Mouse (Mus musculus) megakaryocyte, embryonic 14.5 days (primary cell): ENCODE results near the gene Rbfox2. TPM values are rescaled to one million over a fixed set of nuclear protein-coding genes. Genes with fewer than 3 reads are reported as not detected.
A peak's percentile ranks its signal among the peaks of the same experiment; 100 is the strongest.

Source experiments
- H3K27me3 ChIP-seq: replicated peaks from 2 replicates; pipeline ENCODE3; 2012; ENCODE audit warnings: inconsistent platforms
- H3K36me3 ChIP-seq: replicated peaks from 2 replicates; pipeline ENCODE3; 2012; ENCODE audit warnings: low read length, inconsistent platforms, mixed read lengths
- H3K4me1 ChIP-seq: 2 replicates; pipeline ENCODE4 v1.6.1; 2012; ENCODE audit warnings: inconsistent platforms
- H3K4me3 ChIP-seq: replicated peaks from 2 replicates; pipeline ENCODE3; 2012; ENCODE audit warnings: moderate library complexity, mild to moderate bottlenecking, inconsistent platforms
- H3K9me3 ChIP-seq: 2 replicates; pipeline ENCODE4 v1.6.1; 2012; ENCODE audit warnings: inconsistent platforms
- FLI1 ChIP-seq: IDR thresholded peaks from 2 replicates; pipeline ENCODE4 v1.6.1; 2012; ENCODE audit warnings: low read length, inconsistent platforms, mixed read lengths
- GATA1 ChIP-seq: IDR thresholded peaks from 3 replicates; pipeline ENCODE4 v1.6.1; 2012; ENCODE audit warnings: mixed read lengths, low read length, inconsistent platforms, borderline replicate concordance
- polyA plus RNA-seq: library from polyadenylated mRNA; stranded (reverse); fragments of >175 nt; gene quantifications from 2 replicates; pipeline ENCODE4 v1.2.3, GENCODE M21; 2012; ENCODE audit warnings: low replicate concordance; ENCODE audit not compliant: insufficient read depth

The Rbfox2 gene
- polyA plus RNA-seq, 1 experiment: 0.76 TPM

DNA sequence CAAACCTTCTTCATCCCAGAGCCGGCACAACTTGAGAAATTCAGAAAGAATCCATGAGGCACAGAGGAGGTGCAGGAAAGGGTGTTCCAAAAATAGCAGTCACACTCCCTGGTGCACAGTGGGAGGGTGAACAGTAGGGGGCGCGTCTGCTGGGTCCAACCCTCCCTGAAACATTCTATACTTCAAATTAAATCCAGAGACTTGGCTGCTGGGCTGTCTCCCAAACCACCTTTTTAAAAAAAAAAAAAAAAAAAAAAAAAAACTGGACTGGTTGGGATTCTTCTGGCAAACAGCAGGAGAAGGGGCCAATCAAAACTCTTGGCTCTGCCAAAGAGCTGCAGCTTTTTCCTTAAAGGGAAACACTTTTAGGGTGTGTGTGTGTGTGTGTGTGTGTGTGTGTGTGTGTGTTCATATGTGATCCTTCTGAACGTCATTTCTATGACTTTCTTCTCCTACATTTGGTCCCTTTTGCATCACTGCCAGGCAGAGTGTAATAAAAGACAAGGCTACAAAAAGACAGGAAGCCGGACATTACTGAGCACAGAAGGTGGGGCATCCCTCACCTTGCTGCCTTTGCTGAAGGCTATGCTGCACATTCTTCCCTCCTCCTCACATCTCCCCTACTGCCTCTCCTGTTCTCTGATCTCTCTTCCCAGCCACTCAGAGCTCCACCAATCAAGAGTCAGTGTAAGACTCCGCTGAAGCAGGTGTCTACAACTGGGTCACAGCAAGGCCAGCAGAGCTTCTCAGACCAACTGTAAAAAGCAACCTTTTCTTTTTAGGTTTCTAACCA is 49.2 kb downstream of the Rbfox2 start:
- Histone ChIP-seq H3K9me3 (no peaks in the 10 kb centered on the region), H3K4me1 (no peaks in the 10 kb centered on the region), H3K27me3 (peaks cover 11% of the 10 kb centered on the region), H3K4me3 (no peak overlapping the region), H3K36me3 (no peaks in the 10 kb centered on the region)
- TF ChIP-seq FLI1: no peak
- TF ChIP-seq GATA1: no peak

DNA sequence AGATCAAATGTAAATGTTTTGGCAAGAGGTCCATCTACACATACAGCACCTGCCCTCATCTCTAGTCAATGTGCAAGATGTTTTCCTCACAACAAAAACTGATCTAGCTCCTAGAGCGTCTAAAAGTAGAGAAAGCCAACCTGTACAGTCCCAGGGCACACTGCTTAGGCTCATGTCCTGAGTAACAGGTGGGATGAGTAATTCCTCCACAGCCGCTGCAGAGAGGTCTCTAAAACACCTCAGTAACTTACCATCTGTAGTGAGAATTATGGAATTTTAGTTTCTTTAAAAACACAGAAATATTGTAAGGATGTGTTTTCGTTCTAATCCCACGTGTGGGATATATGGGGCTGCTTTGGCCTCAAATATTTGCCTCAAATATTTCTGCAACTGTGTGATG is 50.0 kb downstream of the Rbfox2 start:
- no peak for TF ChIP-seq GATA1
- no peak for TF ChIP-seq FLI1
- Histone ChIP-seq H3K4me1 (no peaks in the 10 kb centered on the region), H3K4me3 (no peak overlapping the region), H3K9me3 (no peaks in the 10 kb centered on the region), H3K36me3 (no peaks in the 10 kb centered on the region), H3K27me3 (peaks cover 11% of the 10 kb centered on the region)

DNA sequence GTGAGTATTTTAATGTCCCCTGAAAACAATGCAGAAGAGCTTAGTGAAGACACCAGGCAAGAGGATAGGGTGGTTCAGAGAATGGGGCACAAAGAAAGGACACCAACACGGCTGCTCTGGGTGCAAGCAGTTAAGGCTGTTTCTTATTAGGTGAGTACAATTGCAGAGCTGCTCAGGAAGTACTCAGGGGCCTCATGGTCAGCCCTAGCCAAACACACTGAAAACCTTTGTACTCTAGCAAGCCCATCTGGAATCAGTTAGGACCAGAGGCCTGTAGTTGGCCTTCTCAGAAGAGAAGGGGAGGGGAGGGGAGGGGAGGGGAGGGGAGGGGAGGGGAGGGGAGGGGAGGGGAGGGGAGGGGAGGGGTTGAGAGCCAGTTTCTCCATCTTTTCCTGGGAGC is 52.2 kb downstream of the Rbfox2 start:
- Histone ChIP-seq H3K9me3 (no peaks in the 10 kb centered on the region), H3K27me3 (peaks cover 13% of the 10 kb centered on the region), H3K36me3 (no peaks in the 10 kb centered on the region), H3K4me3 (no peak overlapping the region), H3K4me1 (no peaks in the 10 kb centered on the region)
- TF ChIP-seq GATA1: no peak
- TF ChIP-seq FLI1: no peak

DNA sequence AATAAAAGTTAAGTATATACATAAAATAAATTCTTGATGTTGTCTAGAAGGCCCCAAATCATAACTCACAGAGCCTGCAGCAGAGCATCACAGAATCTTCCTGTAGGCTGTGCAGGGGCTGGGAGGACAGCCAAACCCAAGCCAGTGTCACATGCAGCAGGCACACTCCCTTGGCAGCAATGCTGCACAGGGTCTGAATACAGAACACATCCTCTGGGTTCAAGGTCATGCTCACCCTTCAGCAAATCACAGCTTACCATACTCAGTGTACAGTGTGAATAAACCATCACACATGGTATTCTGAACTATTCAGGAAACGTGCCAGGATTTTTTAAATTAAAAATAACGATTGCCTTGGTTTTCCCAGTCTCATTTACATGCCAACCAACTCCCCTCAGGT is 52.7 kb downstream of the Rbfox2 start:
- Histone ChIP-seq H3K9me3 (no peaks in the 10 kb centered on the region), H3K36me3 (no peaks in the 10 kb centered on the region), H3K27me3 (peaks cover 13% of the 10 kb centered on the region), H3K4me1 (no peaks in the 10 kb centered on the region), H3K4me3 (peak overlapping the region; percentile 31)
- TF ChIP-seq GATA1 (no peak), FLI1 (no peak)

DNA sequence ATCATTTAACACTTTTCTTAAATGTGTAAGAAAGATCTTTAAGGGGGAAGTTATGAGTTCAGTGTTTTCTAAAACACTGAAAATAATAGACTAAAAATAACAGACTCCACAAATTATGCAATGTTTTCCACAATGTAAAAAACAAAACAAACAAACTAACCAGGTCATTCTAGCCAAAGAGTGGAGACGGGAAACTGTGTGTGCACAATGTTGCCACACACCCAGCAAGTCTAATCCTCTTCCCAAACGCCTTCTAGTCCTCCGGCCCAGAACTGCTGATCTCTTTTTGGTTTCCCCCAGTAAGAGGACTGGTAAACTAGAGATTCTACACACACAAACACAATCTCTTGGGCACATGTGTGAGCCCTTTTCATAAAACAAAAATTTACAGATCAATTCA is 55.1 kb downstream of the Rbfox2 start:
- Histone ChIP-seq H3K27me3 (peaks cover 15% of the 10 kb centered on the region), H3K4me3 (no peak overlapping the region), H3K4me1 (no peaks in the 10 kb centered on the region), H3K36me3 (no peaks in the 10 kb centered on the region), H3K9me3 (no peaks in the 10 kb centered on the region)
- TF ChIP-seq FLI1: no peak
- TF ChIP-seq GATA1: no peak

DNA sequence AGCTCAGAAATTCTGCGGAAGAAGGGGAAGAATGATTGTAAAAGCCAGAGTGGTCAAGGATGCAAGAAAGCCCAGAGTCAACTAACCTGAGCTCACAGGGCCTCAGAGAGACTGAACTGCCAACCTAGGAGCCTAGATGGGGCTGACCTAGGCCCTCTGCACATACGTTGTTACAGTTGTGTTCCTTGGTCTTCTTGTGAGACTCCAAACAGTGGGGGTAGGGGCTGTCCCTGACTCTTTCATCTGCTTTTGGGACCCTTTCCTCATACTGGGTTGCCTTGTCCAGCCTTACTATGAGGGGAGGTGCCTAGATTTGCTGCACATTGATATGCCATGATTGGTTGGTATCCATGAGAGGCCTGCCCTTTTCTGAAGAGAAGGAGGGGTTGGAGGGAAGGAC is 56.0 kb downstream of the Rbfox2 start:
- TF ChIP-seq GATA1 (no peak), FLI1 (no peak)
- Histone ChIP-seq H3K4me1 (no peaks in the 10 kb centered on the region), H3K4me3 (no peak overlapping the region), H3K36me3 (no peaks in the 10 kb centered on the region), H3K27me3 (peaks cover 14% of the 10 kb centered on the region), H3K9me3 (no peaks in the 10 kb centered on the region)

DNA sequence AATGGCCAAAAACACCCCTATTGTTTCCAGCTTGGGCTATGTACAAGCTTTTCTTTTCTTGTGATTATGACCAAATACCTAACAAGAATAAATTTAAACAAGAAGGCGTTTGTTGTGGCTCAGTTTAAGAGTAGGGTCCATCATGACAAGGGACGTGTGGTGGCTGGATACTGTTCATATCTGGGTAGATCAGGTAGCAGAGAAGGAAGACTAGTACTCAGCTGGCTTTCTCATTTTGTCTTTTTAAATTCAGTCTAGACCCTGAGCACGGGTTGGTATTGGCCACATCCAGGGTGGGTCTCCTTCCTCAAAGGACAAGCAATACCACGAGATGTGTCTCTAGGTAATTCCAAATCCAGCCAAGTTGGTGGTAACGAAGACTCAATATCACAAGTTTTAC is 57.4 kb downstream of the Rbfox2 start:
- H3K36me3 ChIP-seq: no peaks in the 10 kb centered on the region
- no peaks in the 10 kb centered on the region for H3K9me3 ChIP-seq
- no peak for TF ChIP-seq FLI1
- no peak for TF ChIP-seq GATA1
- no peak overlapping the region for H3K4me3 ChIP-seq
- H3K4me1 ChIP-seq: no peaks in the 10 kb centered on the region
- peaks cover 19% of the 10 kb centered on the region for H3K27me3 ChIP-seq

DNA sequence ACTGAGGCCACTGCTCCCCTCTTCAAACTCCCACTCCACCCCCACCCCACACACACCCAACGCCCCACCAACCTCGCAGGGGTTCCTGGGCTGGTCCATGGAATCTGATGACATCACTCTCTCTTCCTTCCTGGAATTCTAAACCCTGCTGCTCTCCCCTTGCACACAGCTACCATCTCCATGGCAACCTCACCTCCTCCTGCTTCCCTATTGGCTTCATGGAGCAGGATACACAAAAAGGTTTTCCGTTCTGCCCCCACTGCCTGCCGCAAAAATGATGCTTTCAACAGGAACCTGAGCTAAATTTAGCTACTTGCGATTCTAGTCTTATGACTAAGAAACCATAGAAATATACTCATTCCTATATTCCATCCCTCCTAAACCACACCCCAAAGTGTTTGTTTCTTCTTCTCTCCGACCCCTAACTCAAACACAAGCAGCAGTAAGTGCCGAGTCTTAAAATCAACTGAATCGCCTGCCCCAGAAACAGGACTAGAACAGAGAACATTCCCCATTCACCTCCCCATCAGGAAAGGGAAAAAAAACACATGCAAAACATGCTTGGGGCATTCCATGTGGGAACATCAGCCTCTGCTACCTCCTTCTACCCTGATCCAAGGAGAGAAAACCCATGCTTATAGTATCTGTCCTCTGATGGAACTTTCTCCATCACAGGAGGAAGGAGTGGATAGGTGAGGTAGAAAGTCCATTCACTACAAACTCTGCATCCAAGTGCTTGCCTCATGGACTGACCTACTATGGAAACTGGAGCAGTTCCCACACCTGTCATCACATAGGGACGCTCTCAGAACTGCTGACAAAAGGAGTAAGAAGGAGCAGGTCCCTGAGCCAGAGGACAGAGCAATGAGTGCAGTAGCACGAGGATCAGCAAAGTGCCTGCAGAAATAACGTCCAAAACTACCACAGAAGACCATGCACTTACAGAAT is 61.1 kb downstream of the Rbfox2 start:
- Histone ChIP-seq H3K36me3 (no peaks in the 10 kb centered on the region), H3K9me3 (no peaks in the 10 kb centered on the region), H3K4me1 (no peaks in the 10 kb centered on the region), H3K27me3 (peaks cover 21% of the 10 kb centered on the region), H3K4me3 (no peak overlapping the region)
- TF ChIP-seq GATA1 (no peak), FLI1 (no peak)

DNA sequence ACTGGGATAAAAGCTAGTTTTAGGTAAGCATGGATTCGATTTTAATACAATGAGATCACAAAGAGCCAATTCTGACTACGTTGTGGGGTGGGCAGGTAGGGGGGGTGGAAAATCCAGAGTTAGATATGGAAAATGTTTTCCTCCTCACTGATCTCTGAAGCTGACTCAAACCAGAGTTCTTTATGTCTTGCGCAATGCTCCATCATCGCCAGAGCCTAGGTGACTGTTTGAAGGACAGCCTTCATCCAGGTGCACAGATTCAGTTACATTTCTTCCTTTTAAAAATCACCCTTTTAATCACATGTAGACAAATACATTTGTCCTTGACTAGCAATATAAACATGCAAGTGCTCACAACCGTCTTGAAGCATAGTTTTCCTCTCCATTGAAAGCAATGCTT is 62.2 kb downstream of the Rbfox2 start:
- Histone ChIP-seq H3K4me3 (no peak overlapping the region), H3K4me1 (no peaks in the 10 kb centered on the region), H3K9me3 (no peaks in the 10 kb centered on the region), H3K27me3 (peaks cover 20% of the 10 kb centered on the region), H3K36me3 (no peaks in the 10 kb centered on the region)
- TF ChIP-seq GATA1: no peak
- no peak for TF ChIP-seq FLI1

DNA sequence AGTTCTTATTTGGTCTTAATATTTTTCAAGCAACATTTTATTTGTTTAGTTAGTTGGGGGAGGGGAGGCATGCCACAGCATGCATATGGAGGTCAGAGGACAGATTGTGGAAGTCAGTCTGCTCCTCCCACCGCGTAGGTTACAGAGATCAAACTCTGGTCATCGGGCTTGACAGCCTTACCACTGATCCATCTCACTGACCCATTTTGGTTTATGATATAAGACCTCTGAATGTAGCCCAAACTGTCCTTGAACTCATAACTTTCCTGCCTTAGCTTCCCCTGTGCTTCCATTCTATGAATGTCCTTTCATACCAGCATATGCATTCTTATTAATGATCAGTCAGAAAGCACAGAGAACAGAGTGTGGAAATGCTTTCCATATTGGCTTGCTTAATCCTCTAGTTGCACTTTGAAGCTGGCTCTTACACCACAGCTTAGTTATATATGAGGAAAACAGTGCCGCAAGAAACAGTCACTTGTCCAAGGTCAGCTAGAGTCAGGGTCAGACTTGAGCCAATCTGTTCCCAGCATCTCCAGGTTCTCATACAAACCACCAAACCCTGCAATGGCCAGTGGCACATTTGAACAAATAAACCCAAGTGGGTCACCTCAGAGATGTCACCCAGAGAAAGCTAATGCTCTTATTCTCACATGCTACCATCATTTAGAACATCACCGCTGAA is 62.8 kb downstream of the Rbfox2 start:
- no peaks in the 10 kb centered on the region for H3K9me3 ChIP-seq
- TF ChIP-seq FLI1: no peak
- no peak for TF ChIP-seq GATA1
- peaks cover 19% of the 10 kb centered on the region for H3K27me3 ChIP-seq
- no peak overlapping the region for H3K4me3 ChIP-seq
- H3K4me1 ChIP-seq: no peaks in the 10 kb centered on the region
- no peaks in the 10 kb centered on the region for H3K36me3 ChIP-seq
